Mouse (Mus musculus): ENCODE measurements at regions not wholly inside any gene's neighbourhood (a gene's known extent, or its start where the extent isn't known, plus 50 kb on each side); places are given as distances from the start of the nearest gene placed in this dataset.

DNA sequence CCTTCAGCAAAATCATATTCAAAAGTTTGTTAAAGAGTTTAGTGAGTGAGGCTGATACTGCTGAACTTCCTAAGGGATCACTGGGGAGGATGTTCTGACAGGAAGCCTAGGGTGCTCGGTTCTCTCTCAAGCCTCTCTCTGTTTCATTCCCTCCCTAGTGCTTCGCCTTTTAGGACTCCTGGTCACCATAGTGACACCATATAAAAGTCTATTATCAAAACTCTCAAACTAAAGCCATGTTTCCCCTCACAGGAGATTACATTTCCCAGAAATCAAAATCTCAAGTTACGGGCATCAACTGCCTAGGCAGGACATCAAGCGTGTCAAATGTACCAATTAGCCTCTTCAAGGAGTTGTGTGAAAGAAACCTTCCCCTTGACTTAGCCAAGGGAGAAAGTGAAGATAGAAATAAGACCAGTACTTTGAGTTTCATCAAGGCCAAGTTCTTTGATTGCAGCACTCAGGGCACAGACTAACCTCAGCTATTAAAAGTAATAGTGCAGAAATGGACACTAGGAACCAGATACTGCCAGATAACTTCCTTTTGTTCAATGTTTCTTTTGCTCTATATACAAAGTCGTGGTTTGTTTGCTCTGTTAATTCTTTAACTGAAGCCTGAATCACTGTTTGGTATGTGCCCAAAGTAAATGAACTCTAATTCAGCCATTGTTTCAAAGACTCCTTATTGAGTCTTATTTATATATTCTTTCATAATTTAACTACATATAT, 752.6 kb downstream of the Jrkl start:
- no peak for ATAC-seq (ENCODE audit: low TSS enrichment)

DNA sequence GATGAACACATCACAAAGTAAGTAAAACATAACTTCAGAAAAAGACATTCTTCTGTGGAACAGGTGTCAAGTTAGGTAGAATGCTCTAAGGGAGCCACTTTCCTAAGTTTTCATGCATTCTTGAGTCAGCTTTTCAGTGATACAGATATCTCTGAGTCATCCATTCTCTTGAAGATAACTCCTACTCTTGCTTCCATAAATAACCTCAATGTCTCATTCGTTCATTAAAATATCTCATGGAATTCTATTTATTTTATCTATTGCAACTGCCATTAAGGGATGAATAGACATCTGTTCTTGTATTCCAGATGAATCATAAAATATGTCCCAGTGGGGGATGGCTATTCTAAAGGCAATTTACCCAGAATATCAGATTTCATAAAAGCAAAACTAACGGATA, 787.8 kb downstream of the Jrkl start:
- ATAC-seq (ENCODE audit: low TSS enrichment), result peak; percentile 62

DNA sequence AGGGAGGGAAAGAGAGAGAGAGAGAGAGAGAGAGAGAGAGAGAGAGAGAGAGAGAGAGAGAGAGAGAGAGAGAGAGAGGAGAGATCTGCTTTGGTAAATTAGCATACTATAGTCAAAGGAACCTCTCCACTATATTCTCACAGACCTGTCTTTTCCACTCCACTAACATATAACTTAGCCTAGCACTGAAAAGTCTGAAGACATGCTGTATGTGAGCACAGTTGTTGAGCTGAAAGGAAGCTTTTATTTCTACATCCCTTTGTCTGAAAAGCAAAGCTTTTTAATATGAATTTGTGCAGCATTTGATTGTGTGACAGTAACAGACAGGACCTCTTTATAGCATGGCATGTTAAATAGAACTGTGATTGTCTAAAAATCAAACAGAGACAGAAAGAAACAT, 788.9 kb downstream of the Jrkl start:
- no peak for ATAC-seq (ENCODE audit: low TSS enrichment)

DNA sequence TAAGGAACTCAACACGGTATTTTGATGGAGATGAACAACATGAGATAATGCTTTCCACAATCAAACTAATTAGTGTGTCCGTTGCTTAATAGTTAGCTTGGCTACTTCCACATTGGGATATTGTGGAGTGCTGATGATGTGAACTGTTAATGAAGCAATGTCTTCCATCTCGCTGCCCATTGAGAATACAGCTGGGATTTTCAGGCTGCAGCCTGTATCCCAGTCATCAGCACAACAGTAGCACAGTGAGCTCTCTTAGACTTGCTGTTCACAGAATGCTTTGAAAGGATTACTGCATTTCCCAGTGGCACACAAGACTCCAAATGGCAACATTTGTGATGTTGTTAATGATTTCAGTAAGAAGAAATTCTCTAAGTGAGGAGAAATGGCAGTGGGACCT, 811.5 kb downstream of the Jrkl start:
- ATAC-seq (ENCODE audit: low TSS enrichment), result no peak

DNA sequence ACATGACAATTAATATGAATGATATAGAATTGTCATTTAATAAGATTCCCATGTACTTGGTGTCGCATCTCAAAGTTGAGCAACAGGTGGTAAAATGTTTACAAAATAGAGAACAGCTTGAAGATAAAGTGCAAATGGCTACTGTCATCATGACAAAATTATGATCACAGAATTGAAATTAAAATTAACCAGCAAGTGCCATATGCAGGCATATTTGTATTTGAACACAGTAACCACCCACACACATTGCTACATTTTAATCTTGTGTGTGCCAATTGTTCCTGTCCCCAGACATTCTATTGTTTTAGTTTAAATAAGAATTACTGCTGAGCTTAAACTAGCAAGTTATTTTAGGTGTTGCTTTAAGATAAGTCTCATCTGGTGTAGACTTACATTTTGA, 823.7 kb downstream of the Jrkl start:
- ATAC-seq (ENCODE audit: low TSS enrichment), result no peak

DNA sequence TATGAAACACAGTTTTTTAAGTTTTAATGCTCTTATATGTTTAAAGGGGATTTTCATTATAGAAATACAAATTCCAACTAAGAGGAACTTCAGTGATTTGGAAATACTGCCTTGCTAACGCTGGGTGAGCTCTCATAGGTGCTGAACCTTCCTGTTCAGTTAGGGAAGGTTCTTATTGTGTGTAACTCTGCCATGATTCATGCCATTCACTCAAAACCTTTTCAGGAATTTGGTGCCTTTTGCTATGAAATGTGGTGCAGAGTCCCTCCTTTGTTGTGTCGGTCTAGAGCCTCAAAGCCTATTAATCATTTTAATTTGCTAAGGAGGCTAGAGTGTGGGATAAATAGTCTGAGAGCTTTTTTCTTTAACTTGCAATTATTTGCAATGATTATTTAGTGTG, 837.1 kb downstream of the Jrkl start:
- no peak for ATAC-seq (ENCODE audit: low TSS enrichment)

DNA sequence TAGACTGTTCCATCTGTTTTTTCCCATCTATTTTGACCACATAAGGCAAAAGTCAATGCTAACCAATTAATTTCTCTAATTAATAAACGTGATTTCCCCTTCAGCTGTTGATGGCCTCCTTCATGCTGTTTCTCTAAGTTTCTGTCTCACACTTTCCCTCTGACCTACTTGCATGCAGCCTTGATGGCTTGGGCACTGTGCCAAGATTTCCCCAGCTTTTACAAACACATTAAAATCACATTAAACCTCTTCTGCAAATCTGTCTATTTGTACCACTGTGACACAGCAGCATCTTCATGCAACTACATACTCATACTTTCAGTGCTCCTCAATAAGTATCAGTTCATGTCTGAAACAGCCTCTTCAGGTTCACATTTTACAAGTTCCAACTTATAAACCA, 841.4 kb downstream of the Jrkl start:
- no peak for ATAC-seq (ENCODE audit: low TSS enrichment)

DNA sequence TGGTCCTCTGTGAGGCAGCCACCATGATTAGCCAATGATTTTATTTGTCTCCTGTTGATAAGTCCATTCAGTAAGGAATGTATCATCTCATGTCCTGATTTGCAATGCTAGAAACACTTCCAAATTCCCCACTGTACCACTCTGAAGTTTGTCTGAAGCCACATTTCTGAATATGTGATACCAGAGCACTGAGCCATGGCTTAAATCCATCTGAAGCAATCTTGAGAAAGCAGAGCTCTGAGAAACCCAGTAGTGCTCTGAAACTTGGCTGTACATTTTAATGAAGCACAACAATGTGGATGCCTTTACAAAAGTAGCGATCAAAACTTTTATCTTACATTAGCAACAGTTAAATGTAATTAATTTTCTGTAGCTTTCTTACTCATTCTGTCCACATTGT, 850.0 kb downstream of the Jrkl start:
- ATAC-seq (ENCODE audit: low TSS enrichment), result no peak

DNA sequence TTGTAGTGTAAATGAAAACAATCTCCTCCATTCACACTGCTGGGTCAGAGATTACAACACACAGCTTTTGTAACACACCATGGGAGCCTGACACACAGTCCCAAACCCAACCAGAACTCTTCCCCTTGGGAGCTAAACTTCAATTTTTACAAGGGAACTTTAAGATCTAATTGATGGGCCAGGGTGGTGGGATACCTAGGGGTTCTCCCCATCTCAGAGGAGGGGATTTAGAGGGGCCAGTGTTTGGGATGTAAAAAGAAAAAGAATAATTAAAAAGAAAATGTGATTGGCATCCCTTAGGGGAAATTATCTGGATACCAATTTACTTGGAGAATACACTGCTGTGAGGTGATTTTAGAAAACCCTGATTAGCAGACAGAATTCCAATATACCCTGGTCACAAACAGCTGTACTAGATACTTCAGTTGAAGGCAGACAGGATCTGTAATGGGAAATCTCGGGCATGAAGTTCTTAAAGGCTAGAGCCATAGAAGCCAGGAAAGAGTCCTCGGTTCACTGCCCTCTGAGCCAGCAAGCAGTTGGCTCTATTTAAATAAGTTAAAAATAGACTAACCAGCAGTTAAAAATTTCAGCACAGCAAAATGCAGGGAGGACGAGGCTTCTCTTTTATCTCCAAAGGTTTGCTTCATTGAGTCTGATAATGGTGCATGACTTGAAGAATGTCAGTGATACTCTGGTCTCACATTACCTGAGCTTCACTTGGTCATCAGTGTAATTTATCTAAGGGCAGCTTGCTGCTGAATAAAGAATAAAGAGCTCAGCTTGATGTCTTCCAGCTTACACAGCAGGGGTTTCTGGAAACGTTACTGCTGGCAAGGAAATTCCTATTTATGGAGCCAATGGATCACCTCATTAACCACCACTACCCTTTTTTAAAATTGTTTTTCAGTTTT, 864.6 kb downstream of the Jrkl start:
- no peak for ATAC-seq (ENCODE audit: low TSS enrichment)

DNA sequence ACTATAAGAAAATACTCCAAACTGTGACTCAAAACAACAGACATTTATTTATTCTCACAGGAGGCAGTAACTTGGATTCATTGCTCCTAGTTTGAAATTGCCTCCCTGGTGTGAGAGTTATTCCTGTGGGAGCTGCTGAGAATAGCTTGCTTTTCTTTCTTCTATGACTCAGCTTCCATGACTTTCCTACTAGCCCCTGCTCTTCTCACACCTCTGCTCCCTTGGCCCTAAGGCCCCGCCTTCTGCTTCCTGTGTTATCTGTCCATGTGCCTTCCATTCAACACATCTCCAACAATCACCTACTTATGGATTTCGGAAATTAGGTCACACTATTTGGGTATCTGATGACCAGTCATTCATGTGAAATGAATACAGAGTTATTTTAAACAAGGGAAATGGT, 865.6 kb downstream of the Jrkl start:
- no peak for ATAC-seq (ENCODE audit: low TSS enrichment)

DNA sequence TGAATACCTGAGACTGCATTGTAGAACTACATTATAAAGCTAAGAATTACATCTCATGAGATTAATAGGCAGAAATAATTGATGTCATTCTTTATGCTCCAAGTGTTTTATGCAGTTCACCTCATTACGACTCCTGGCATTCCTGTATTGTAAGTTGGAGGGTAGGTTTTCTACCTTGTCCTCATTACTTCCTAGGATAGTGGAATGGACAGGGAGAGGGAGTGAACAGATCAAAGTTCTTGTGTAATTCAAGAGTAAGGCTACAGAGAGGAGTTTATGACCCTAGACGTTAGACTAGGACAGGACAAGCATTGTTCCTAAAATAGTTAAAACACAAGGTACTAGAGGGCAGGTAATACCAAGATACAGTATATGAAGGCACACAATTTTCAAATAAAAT, 901.3 kb downstream of the Jrkl start:
- no peak for ATAC-seq (ENCODE audit: low TSS enrichment)

DNA sequence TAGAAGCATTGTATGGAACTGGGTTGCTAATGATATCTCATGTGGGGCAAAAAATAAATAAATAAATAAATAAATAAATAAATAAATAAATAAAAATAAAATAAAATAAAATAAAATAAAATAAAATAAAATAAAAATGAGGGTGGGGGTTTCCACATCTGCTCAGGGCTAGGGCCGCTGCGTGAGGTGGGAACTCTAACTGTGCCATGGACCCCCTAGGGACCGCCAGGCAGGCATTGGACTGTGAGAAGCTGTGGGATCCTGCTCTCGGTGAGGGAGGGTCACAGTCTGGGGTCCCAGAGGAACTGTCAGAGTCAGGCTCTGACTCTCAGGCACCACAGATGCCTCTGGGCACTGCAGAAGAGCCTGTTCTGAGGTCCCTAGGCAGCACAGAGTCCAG, 904.2 kb downstream of the Jrkl start:
- no peak for ATAC-seq (ENCODE audit: low TSS enrichment)

DNA sequence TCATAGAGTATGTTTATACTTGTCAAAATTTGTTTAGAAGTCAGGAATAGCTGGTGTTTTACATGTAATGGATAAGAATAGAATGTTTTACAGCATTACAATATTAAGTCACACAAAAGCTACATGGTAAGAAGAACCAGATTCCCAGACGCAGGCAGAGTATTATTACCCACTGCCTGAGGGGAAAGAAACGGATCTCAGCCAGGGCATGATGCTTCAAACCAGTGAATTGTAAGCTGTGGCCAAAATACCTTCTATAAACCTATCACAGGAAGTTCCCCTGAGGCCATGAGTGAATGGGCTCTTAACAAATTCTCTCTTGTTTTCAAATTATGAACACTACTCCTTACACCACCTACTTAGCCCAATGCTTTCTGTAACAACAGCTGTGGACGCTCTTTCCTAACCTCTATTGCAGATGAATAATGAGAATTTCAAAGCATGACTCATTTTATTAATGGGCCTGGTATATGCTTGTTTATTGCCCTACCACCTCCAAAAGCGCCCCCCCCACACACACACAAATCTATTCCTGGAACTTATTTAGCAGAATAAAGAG, 932.0 kb downstream of the Jrkl start:
- peak; percentile 16; the same call in 1 of the 2 replicates for ATAC-seq (ENCODE audit: low TSS enrichment)

DNA sequence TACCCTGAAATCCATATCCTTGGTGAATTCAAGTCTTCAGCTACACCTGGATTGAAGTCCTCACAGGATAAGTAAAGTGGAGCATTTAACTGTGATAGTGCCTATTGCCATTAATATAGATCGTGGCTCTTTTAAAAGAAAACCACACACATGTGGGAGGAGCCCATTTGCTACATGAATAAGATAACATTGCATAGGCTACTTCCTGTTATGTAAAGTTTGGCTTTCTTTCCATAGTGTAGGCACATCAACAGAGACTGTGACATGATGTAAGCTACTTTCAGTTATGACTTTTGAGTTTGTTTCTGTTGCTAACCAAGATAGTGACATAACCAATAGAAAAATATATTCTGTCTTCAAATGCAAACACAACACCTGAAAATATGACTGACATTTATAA, 932.6 kb downstream of the Jrkl start:
- ATAC-seq (ENCODE audit: low TSS enrichment), result no peak
